Mouse (Mus musculus): ENCODE results near the gene Sbsn.

DNA sequence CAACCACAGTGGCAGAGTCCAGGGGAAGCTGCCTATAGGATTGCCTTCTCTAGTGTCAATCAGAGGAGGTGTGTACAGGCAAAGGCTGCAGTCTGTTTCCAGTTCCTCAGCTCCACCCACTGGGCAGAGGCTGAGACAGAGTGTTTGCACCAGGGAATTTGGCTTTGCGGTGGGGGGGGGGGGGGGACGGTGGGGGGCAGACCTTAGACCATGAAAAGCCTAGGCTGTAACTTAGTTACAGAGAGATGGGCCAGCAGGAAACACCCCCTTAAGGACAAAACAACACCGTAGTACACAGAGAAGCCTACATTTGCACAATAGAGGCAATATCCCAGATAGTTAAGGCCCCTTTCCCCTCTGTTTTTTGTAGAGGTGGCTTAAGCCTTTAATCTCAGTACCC, 5.7 kb downstream of the Sbsn start:
- TF ChIP-seq CTCF (IDR thresholded peaks at IDR 0.05; ENCODE audit: low read depth): no peak
- no peak for TF ChIP-seq EP300 (IDR thresholded peaks at IDR 0.05; ENCODE audit: low read depth)

Data from liver, postnatal 0 days (tissue).